Mouse (Mus musculus): ENCODE results near the gene Cd68.
"Not testable (repeated sequence)": the region's sequence is repeated elsewhere in the genome, so short reads cannot be mapped to it uniquely, and the experiment has no call there.

Gene Cd68

DNA sequence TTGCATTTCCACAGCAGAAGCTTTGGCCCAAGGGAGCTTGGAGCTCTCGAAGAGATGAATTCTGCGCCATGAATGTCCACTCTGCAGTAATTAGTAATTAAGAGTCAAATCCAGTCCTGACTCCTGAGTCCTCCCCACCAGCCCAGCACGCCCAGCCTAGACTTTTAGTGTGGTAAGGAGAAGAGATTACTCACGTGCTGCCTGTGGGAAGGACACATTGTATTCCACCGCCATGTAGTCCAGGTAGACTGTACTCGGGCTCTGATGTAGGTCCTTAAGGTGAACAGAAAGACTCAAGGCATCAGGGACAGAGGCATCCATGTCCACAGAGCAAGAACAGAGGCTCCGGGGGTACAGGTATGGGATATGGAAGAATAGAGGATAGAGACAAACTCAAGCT, 1.1 kb downstream of the Cd68 start:
- no peak for DNase-seq

DNA sequence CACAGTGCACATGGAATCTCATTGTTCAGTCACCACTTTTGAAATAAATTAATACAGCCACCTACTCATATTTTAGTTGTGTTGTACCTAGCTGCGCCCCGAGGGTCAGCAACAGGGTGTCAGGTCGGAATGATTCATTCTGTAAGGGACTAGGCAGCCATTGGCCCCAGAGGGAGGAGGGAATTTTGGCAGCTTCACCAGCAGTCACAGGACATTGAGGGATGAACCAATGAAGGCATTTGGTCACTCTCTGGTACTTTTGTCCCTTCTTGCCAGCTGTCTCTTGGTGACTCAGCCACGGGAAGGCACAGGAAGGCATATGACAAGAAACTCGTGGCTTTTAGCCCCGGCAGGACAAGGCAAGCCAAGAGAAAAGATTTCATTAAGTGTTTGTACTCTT, 2.2 kb downstream of the Cd68 start:
- no peak for DNase-seq

DNA sequence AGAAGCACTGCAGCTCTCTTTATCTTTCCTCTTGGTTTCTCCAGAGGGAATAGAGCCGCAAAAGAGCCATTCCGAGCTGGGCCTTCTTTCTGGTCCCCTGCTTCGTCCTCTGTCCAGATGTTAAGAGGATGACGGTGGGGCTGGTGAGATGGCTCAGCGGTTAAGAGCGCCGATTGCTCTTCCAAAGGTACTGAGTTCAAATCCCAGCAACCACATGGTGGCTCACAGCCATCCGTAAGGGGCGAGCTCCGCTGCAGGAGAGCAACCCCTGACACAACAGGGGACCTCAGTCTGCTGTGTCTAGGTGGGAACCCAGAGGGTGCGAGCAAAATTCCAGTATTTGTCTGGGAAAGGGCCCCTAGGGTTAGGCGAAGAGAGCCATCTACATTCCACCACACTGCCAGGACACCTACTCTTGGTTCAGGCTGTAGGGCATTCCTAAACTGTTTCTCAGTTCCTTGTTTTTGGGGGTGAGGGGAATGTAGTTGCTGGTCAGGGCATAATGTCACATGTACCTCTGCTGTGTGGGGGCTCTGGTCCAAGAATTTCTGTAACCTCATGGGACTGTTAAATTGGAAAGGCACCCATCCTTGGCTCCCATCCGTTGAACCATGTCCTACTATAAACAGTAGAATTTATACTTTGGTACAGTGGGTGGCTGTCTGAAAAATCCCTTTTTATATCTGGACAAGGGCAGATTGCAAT, 2.8 kb downstream of the Cd68 start:
- no peak for DNase-seq

DNA sequence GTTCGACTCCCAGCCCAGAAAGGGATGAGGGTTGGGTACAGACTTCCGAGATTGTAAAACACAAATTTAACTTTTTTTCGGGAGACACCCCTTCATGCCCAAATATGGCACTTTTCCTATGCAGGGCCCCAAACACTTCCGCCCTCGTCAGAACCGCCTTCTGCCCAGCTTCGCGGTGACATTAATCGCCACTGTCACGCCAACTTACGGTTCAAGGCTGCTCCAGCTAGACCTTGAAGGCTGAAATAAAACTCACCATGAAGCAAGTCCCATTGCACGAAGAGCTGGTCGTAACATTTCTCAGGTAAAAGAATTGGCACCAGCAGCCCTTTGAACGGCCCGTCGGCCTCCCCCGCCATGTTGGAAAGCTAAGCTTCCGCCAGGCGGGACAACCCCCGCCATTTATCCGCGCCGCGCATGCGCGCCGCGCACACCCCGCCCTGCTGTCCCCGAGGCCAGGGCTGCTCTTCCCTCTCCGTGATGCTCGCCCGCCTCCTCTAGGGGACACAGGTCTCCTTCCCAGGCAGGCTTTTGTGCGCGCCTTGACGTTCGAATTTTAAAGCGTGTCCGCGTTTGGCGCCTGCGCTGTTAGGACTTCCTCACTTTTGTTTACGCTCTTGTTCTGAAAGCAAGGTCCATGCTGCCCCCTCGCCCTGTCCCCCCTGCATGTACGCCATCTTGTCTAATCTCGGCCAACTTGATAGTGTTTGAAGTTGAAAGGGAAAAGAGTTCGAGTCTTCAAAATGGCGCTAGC, 3.6 kb downstream of the Cd68 start, which contains the start of gene Mpdu1:
Mpdu1 (minus strand) TSS at position 430 of the 754 bp plus-strand sequence.
- DNase-seq = peak; percentile 92 to 94

DNA sequence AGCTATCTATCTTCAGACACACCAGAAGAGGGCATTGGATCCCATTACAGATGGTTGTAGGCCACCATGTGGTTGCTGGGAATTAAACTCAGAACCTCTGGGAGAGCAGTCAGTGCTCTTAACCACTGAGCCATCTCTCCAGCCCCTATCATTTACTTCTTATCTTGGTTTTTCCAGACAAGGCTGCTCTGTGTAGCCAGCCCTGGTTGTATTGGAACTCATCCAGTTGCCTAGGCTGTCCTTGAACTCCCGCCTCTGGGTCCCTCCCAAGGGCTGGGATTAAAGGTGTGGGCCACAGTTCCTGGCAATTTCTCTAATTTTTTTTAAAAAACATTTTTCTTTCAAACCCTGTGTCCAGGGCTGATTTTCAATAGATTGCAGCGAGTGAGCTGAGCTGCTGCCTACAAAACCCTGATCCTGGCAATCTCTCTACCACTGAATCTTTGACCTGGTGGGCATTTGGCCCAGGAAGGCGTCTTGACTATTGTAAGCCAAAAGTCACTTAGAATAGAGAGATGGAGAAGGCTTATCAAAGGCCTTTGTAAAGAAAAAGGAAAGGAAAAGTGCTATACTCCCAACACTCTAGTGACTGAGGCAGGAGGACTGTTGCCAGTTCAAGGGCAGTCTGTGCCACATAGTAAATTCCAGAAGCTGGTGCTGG, 4.6 kb downstream of the Cd68 start:
- DNase-seq = no peak

DNA sequence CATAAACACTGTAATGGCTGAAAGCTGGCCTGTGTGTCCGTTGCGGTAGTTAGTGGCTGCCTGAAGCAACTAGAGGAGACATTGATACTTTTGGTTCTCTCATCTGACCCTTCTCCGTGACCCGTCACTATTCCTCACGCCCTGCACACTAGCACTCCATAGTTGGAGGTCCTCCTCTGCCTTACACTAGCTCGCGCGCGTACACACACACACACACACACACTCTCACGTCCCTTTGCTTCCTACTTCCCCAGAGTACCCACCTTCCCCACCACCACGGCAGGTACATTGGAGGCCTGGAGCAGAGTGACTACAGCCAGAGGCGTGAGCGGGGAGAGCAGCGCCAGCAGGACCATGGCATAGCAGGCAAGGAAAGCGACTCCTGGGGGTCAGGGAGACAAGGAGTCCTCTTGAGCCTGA, 8.5 kb downstream of the Cd68 start:
- DNase-seq = no peak

DNA sequence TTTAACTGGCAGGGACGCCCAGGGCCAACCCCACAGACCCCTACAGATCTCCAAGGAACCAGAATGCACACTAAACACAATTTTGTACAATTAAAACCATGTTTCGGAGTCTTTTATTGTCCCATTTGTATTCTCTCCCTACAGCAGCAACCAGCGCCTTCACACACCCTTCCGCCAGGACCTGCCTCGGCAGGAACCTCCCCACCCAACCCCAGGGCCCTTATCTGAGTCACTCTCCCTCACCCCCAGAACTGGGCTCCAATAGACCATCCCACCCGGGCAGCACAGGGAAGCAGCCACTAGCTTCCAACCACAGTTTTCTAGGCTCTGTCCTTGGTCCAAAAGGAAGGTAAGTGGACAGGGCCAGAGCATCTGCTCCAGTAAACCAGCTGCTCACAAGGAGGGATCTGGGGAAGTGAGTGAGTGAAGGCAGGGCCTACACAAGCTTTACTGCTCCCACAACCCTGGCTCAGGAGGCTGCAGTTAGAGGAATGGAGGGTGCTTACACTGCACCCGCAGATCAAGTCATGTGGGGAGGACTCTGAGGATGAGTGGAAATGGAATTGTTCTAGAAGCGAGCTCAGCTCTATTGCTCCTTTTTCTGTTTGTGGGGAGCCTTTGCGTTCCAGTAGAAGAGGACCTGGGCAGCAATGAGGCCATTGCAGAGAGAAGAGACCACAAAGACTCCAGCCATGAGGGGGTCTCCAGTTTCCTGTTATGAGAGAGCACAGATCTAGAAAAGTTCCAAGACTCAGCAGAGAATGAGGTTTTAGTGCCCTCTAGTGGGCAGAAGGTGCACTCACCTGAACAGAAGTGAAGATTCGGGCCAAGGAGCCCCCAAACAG, 9.1 kb downstream of the Cd68 start:
- DNase-seq = peak; percentile 74 to 75

DNA sequence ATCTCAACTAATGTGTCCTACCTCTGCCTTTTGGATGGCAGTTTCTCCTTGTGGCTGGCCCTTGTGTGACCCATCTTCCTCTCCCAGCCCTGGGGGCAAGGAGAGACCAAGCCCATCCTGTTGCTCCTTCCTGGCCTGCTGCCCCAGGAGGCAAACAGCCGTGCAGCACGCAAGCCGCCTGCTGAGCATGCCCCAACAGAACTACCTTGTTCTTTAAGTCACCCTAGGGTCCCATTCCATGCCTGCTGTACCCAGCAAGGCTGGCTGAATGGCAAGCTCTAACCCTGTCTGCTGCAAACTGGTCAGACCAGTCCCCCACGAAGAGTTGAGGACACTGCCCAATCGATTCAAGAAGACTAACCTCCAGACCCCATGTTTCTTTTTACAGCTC, 9.9 kb downstream of the Cd68 start:
- no peak for DNase-seq

DNA sequence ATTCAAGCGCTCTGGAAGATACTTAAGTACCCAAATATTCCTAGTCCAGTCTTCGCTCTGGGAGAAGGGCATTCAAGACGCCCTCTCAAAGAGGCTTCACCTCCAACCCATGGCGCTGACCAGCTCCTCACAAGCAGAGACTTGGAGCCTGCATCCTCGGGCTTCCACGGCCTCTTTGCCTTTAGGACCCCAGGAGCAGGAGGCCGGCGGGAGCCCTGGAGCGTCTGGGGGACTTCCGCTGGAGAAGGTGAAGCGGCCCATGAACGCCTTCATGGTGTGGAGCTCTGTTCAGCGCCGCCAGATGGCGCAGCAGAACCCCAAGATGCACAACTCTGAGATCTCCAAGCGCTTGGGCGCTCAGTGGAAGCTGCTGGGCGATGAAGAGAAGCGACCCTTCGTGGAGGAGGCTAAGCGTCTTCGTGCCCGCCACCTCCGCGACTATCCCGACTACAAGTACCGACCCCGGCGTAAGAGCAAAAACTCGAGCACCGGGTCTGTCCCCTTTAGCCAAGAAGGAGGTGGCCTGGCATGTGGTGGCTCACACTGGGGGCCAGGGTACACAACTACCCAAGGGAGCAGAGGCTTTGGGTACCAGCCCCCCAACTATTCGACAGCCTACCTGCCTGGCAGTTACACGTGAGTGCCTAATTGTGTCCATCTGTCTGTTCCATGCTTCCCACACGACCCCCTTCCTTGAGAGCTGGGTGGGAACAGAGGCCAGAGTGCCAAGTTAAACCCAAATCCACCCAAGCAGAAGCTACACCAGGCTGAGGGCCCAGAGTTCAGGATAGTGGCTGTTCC, 10.5 kb downstream of the Cd68 start, which contains the start of gene Sox15:
Sox15 (plus strand) TSS at position 51 of the 801 bp plus-strand sequence.
- peak in 1 of 2 experiments; percentile 42 for DNase-seq

DNA sequence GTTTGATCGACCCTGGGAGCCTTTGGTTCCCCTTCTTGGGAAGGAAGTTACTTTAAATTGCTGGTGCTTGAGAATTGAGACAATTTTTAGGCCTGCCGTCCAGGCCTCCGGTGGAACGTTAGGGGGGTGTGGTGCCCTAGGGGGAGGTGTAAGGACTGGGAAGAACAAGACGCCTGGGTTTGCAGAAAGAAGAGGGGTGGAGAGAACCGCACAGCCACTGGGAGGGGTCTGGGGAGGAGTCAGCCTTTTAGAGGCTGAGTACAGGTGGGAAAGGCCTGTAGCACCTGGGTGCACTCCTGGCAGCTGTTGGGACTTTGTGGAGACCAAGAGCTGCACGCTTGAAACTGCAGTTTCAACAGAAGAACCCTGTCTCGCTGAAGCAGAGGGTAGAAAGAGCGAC, 11.2 kb downstream of the Cd68 start:
- no peak for DNase-seq

DNA sequence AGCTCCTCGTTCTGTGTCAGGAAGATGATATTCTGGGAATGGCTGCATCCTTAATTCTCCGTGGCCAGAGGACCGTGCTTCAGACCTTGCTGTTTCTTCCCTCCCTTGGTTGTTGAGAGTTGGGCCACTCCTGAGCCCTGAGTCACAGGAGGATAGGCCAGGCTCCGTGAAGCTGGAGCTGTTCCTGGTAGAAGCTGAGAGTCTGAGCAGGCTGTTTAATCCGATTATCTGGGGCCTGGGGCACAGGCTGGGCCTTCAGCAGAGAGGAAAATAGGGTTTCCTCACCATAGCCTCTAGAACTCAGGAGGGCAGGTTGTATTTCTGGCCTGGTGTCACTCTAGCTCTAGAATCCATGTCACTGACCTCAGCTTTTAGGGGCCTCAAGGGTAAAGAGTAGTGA, 12.6 kb downstream of the Cd68 start:
- no peak for DNase-seq

DNA sequence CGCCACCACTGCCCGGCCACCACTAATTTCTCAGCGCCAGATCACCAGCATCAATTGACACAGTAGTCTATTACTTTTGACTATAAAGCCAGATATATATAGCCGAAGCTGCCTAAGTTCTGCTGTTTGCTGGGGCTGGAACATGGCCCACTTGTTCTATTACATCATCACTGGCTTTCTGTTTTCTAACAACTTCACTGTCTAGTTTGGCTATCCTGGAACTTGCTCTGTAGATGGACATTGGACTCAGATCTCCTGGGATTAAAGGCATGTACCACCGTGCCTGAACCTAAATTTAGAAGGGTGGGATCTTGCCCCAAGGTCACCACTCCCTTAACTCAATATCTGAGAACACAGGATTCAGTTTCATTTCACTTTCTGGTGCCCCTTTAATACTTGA, 20.1 kb downstream of the Cd68 start:
- no peak for DNase-seq

DNA sequence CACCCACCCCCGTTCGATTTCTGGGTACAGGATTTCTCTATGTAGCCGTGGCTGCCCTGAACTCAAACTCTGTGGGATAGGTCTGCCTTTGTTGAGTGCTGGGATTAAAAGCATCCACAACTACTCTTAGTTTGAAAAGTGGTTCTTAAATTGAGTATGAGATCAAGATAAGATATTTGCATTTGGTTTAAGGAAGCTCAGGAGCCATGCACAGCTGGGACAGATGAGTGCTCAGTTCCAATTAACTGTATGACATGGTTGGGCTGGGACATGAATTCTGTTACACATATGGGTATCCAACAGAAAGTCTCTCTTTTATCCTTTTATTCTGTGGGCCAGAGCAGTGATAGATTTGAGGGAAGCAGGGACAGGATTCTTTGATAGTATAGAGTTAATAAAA, 30.5 kb downstream of the Cd68 start:
- DNase-seq = no peak

DNA sequence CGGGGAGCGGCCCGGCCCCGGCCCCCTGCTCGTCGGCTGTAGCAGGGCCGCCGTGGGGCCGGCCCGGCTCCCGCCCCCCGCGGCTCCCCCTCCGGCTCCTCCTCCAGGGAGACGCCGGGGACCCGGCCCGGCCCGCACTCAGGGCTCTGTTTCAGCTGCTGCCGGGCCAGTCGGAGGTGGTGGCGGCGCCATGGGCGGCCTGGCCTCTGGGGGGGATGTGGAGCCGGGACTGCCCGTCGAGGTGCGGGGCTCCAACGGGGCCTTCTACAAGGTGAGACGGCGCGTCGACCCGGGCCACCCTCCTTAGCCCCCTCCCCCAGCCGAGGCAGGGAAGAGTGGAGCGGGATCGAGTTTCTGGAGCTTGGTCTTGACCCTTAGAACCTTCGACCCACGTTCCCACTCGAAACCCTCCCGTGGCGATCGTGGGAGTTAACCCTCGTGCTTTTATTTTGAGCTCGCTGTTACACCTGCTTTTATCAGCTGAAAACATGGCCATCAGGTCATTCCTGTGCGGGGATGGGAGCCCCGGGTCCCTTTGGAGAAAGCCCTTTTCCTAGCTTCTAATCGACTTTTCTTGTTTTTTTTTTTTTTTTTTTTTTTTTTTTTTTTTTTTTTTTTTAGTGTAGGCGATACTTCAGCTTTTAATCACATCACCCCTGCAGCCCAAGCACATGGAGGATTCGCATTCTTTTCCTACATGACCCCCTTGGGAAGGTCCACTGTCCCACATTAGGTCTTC, 32.7 kb downstream of the Cd68 start:
- DNase-seq = no peak

DNA sequence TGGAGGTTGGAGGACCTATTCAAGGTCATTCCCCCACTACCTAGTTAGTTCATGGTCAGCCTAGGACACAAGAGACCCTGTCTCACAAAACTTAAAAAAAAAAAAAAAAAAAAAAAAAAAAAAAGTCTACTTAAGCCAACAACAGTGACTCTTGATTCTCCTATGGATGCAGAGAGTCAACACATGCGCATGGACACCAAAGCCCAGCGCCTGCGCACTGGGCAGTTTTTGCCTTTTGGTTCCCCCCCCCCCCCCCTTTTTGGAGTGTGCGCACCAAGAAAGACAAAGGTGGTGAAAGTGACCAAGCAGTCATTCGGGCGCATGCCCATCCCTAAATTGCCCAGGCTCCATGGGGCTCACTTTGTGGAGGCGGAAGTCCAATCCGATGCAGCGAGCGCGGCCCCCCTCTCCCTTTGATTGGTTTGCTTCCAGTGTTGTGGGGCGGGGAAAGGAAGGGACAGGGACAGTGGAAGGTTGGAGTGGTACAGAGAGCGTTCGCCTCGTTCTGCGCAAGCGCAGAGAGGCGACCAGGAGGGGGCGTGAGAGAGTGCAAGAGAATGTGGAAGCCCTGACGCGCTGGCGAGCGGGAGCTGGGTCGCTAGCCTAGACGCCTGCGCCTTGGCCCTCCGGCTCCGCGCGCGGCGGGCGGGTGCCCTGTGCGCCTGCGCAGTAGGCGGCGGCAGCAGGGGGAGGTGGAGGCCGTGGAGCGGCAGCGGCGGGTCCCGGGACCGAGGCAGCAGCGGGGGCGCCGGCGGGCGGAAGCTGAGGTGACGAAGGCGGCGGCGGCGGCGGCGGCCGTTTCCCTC, 33.5 kb downstream of the Cd68 start, which contains the start of gene Fxr2:
Fxr2 (plus strand) TSS at position 707 of the 806 bp plus-strand sequence.
- DNase-seq = peak; percentile 100

DNA sequence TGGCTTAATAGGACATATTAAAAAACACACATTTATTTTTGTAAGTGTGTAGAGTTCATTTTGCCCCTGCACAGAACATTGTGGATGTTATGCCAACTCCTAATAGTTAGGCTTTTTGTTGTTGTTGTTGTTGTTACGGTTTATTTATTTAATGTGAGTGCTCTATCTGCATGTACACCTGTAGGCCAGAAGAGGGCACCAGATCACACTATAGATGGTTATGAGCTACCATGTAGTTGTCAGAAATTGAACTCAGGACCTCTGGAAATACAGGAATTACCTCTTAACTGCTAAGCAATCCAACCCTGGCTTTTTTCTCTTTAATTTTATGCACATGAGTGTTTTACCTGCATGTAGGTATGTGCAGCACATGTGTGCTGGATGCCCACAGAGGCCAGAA, 36.2 kb downstream of the Cd68 start:
- peak; percentile 20 to 43 for DNase-seq

DNA sequence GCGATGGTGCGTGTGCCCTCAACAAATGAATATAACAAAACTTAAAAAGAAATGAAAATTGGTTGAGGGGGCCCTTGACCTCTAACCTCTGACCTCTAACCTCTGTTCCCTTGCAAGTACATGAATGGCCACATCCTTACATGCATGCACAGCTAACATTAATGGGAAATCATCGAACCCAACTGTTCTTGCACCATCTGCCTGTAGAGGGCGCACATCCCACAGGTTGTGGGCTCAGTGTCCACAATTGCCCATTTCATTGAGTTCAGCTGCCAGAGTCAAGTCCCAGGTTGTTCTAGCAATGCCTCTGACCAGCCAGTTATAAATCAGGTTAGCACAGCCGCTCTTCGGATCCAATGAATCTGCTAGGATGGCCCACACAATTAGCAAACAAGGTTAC, 37.7 kb downstream of the Cd68 start:
- DNase-seq = peak; percentile 85 to 86

DNA sequence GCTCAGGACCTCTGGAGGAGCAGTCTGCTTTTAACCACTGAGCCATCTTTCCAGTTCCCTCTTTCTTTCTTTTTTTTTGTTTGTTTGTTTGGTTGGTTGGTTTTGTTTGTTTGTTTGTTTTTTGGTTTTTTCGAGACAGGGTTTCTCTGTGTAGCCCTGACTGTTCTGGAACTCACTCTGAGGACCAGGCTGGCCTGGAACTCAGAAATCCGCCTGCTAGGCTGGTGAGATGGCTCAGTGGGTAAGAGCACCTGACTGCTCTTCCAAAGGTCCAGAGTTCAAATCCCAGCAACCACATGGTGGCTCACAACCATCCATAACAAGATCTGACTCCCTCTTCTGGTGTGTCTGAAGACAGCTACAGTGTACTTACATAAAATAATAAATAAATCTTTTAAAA, 41.6 kb downstream of the Cd68 start:
- DNase-seq = not testable (repeated sequence)

DNA sequence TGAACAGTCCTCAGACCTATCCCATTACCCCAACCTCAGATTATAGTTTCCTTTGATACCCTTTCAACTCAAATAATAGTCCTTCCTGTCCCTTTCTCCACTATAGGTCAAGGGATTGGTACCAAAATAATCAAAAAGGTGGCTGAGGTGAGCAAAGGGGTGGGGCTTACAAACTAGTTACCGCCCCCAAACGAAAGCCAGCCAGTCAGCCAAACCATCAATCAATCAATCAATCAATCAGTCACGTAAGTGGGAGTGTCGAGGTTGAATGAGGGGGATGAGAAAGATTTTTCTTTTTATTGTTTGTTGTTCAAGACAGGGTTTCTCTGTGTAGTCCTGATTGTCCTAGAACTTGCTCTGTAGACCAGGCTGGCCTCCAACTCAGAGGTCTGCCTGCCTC, 42.9 kb downstream of the Cd68 start:
- DNase-seq = no peak

DNA sequence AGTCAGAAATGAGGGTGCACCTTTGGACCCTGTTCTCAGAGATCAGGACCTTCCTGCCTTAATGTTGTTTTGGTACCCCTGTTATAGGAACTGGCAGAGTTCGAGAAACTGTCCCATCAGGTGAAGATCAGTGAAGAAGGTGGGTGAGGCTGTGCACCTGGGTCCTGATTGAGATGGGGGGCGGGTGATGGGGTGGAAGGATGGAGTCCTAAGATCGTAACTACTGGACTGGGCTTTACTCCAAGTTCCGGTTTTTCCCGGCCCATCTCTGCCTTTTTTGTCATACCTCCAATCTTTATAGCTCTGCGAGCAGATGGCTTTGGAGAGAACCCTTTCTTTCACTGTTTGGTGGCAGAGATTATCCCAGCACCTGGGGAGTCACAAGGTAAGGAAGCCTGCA, 43.5 kb downstream of the Cd68 start:
- no peak for DNase-seq
